Comparison of ENCODE assay signal across 9 mouse cellular contexts in genomic region chr4:123529230-123529629, GRCm38 (mm10).
A peak's percentile ranks its signal among the peaks of the same experiment; 100 is the strongest.
DNase-seq lines count a peak whose midpoint lies in the region; ATAC-seq and TF ChIP-seq lines count a peak whose summit lies in the region.
"Had no signal": no experiment of that assay in that cellular context is flagged by ENCODE, and none has a peak within 500 bp of the region (broad histone marks: within the 10 kb centered on the region; RNA-seq: fewer than 3 reads in every experiment).

No protein-coding gene starts in this region.

- H3K27ac ChIP-seq in hindbrain, embryonic 11.5 days (ENCODE audit: low read depth, low read length), result no peak overlapping the region
- no peak overlapping the region for H3K27ac ChIP-seq in limb, embryonic 14.5 days (replicated peaks; ENCODE audit: low read depth, low read length)
- H3K27ac ChIP-seq: heart, embryonic 13.5 days had no signal

- no peak overlapping the region for H3K9ac ChIP-seq in hindbrain, embryonic 11.5 days (ENCODE audit: low read depth, low read length)
- H3K9ac ChIP-seq in limb, embryonic 14.5 days (ENCODE audit: low read depth, low read length, severe bottlenecking), result no peak overlapping the region
- H3K9ac ChIP-seq: heart, embryonic 13.5 days had no signal

- H3K36me3 ChIP-seq in hindbrain, embryonic 11.5 days (ENCODE audit: control insufficient read depth, insufficient read depth, low read length), result no peaks in the 10 kb centered on the region
- no peaks in the 10 kb centered on the region for H3K36me3 ChIP-seq in limb, embryonic 14.5 days (ENCODE audit: control insufficient read depth, insufficient read depth, low read length)

- no peak for TF ChIP-seq POLR2A in limb, embryonic 14.5 days (IDR thresholded peaks at IDR 0.05; ENCODE audit: borderline replicate concordance, extremely low read depth, insufficient read depth, insufficient read length)

- no peak overlapping the region for H3K4me3 ChIP-seq in hindbrain, embryonic 11.5 days (ENCODE audit: low read depth, low read length)
- H3K4me3 ChIP-seq in limb, embryonic 14.5 days (replicated peaks; ENCODE audit: low read length), result no peak overlapping the region
- H3K4me3 ChIP-seq: heart, embryonic 13.5 days had no signal

- H3K4me2 ChIP-seq in hindbrain, embryonic 11.5 days (replicated peaks; ENCODE audit: low read depth, low read length), result no peak overlapping the region
- no peak overlapping the region for H3K4me2 ChIP-seq in limb, embryonic 14.5 days (replicated peaks; ENCODE audit: low read depth, low read length, severe bottlenecking)
- H3K4me2 ChIP-seq: heart, embryonic 13.5 days had no signal

- H3K9me3 ChIP-seq in hindbrain, embryonic 11.5 days (ENCODE audit: control insufficient read depth, low read length), result no peaks in the 10 kb centered on the region
- no peaks in the 10 kb centered on the region for H3K9me3 ChIP-seq in limb, embryonic 14.5 days (ENCODE audit: control insufficient read depth, low read length)
- H3K9me3 ChIP-seq: heart, embryonic 13.5 days had no signal

- no peak for ATAC-seq in hindbrain, embryonic 11.5 days (ENCODE audit: low FRiP score)
- no peak for ATAC-seq in limb, embryonic 14.5 days (ENCODE audit: low FRiP score, low read depth)
- ATAC-seq in neutrophil, adult 5-6 weeks (ENCODE audit: extremely low read depth, insufficient number of reproducible peaks, low FRiP score, poor library complexity, severe bottlenecking), result 0 out of 2 replicates have a peak, but pooled peaks have one; percentile 30

- peaks cover 3% of the 10 kb centered on the region; the same call in 1 of the 2 replicates for H3K4me1 ChIP-seq in hindbrain, embryonic 11.5 days (replicated peaks; ENCODE audit: control insufficient read depth, insufficient read depth, low read length)
- peaks cover 13% of the 10 kb centered on the region for H3K4me1 ChIP-seq in limb, embryonic 14.5 days (ENCODE audit: control insufficient read depth, insufficient read depth, low read length)

- no peaks in the 10 kb centered on the region for H3K27me3 ChIP-seq in hindbrain, embryonic 11.5 days (ENCODE audit: control insufficient read depth, insufficient read depth, low read length)
- H3K27me3 ChIP-seq in limb, embryonic 14.5 days (ENCODE audit: control insufficient read depth, insufficient read depth, low read length), result no peaks in the 10 kb centered on the region
- H3K27me3 ChIP-seq: heart, embryonic 13.5 days had no signal

- peak; percentile 20 to 64 for DNase-seq in spleen, postnatal 4 days (ENCODE audit: low spot score in 2 of 2)
- DNase-seq in spleen, adult 12 weeks (ENCODE audit: low spot score), result no peak
- peak; percentile 74 for DNase-seq in ZHBTc4 (ENCODE audit: low read depth, low spot score)
- DNase-seq in embryo, embryonic 11 days, result peak; percentile 69
- peak; percentile 62 for DNase-seq in hindbrain, embryonic 11.5 days (ENCODE audit: low spot score)
- DNase-seq in limb, embryonic 14.5 days (ENCODE audit: low spot score), result peak; percentile 14
- DNase-seq in urinary bladder, postnatal 4 days (ENCODE audit: low spot score in 2 of 2), result no peak

- 50% methylated on average over 6 of the region's 6 CpGs for WGBS in hindbrain, embryonic 11.5 days
- 57% methylated on average over 6 of the region's 6 CpGs for WGBS in limb, embryonic 14.5 days

Comparison
In these comparisons a context has a peak if more than half of its experiments do, and no peak if none do; other contexts are left out.
1. DNase-seq: peak in spleen, postnatal 4 days (2 of 2), ZHBTc4 (single experiment), embryo, embryonic 11 days (single experiment), hindbrain, embryonic 11.5 days (single experiment) and limb, embryonic 14.5 days (single experiment); none in spleen, adult 12 weeks (single experiment) and urinary bladder, postnatal 4 days (0 of 2).